Comparison of ENCODE assay signal across 32 mouse cellular contexts in the genomic region with DNA sequence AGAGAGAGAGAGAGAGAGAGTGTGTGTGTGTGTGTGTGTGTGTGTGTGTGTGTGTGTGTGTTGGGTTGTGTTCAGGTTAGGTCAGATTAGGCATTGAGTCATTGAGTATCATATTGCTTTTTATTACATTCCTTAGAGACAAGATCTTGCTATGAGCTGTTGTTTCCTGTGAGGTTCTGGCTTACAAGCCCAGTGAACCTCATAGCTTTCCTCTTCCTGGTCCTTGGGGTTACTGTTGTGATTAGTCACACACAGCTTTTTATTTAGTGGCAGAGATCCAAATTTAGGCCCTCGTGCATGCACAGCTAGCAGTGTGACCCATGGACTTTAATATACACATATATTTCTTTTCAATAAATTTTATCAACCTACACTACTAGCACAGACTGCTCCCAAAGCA.
DNase-seq lines count a peak whose midpoint lies in the region; ATAC-seq lines count a peak whose summit lies in the region.
"Had no signal": no experiment of that assay in that cellular context is flagged by ENCODE, and none has a peak within 500 bp of the region (broad histone marks: within the 10 kb centered on the region; RNA-seq: fewer than 3 reads in every experiment).

No protein-coding gene starts in this region.

- no peaks in the 10 kb centered on the region for H3K9me3 ChIP-seq in kidney, embryonic 16.5 days (ENCODE audit: low read length)
- no peaks in the 10 kb centered on the region for H3K9me3 ChIP-seq in forebrain, embryonic 13.5 days (replicated peaks)
- H3K9me3 ChIP-seq: embryonic facial prominence, embryonic 10.5 days; embryonic facial prominence, embryonic 13.5 days; forebrain, embryonic 12.5 days; G1E; heart, embryonic 15.5 days; hindbrain, embryonic 10.5 days; hindbrain, embryonic 13.5 days had no signal

- H3K27ac ChIP-seq in kidney, embryonic 16.5 days (ENCODE audit: low read length) = no peak overlapping the region
- no peak overlapping the region for H3K27ac ChIP-seq in forebrain, embryonic 13.5 days
- H3K27ac ChIP-seq: embryonic facial prominence, embryonic 10.5 days; embryonic facial prominence, embryonic 13.5 days; forebrain, embryonic 12.5 days; heart, embryonic 15.5 days; hindbrain, embryonic 10.5 days; hindbrain, embryonic 13.5 days had no signal

- ATAC-seq in kidney, embryonic 16.5 days (ENCODE audit: low FRiP score, low TSS enrichment) = peak; percentile 77; the same call in 1 of the 2 replicates
- ATAC-seq in forebrain, embryonic 13.5 days = no peak
- ATAC-seq: activated CD4-positive, CD25-positive, alpha-beta regulatory T cell, adult 4 months; forebrain, embryonic 16.5 days; hindbrain, embryonic 16.5 days had no signal

- no peaks in the 10 kb centered on the region for H3K36me3 ChIP-seq in kidney, embryonic 16.5 days (ENCODE audit: insufficient read depth, low read length)
- no peaks in the 10 kb centered on the region for H3K36me3 ChIP-seq in forebrain, embryonic 13.5 days (ENCODE audit: poor library complexity, severe bottlenecking)
- H3K36me3 ChIP-seq: embryonic facial prominence, embryonic 10.5 days; embryonic facial prominence, embryonic 13.5 days; forebrain, embryonic 12.5 days; G1E; heart, embryonic 15.5 days; hindbrain, embryonic 10.5 days; hindbrain, embryonic 13.5 days had no signal

- WGBS in kidney, embryonic 16.5 days = 23% methylated on average over 1 of the region's 1 CpGs
- 56% methylated on average over 1 of the region's 1 CpGs for WGBS in forebrain, embryonic 13.5 days

- DNase-seq in kidney, adult 8-10 months = no peak
- DNase-seq in urinary bladder, postnatal 14 days (ENCODE audit: low spot score) = peak; percentile 3
- no peak for DNase-seq in urinary bladder, postnatal 4 days (ENCODE audit: low spot score in 2 of 2)
- peak; percentile 56 for DNase-seq in MN1 (ENCODE audit: low spot score)
- no peak for DNase-seq in heart, adult 18-20 months
- DNase-seq: adrenal gland, adult 8-10 months; adrenal gland, postnatal 25 days; B cell, adult 2 months; cerebellum, adult 11-12 months; cerebellum, adult 8-10 months; cerebellum, postnatal 10 days; cerebellum, postnatal 36 days; embryo, embryonic 11 days; gastrocnemius, postnatal 10 days; gastrocnemius, postnatal 36 days; heart, postnatal 10 days; heart, postnatal 36 days had no signal

- H3K4me3 ChIP-seq in kidney, embryonic 16.5 days (ENCODE audit: low read length) = no peak overlapping the region
- no peak overlapping the region for H3K4me3 ChIP-seq in forebrain, embryonic 13.5 days
- H3K4me3 ChIP-seq: embryonic facial prominence, embryonic 10.5 days; embryonic facial prominence, embryonic 13.5 days; erythroblast, embryonic 14.5 days; forebrain, embryonic 12.5 days; heart, embryonic 15.5 days; hindbrain, embryonic 10.5 days; hindbrain, embryonic 13.5 days had no signal

- H3K9ac ChIP-seq in kidney, embryonic 16.5 days (replicated peaks; ENCODE audit: low read length) = no peak overlapping the region
- H3K9ac ChIP-seq in forebrain, embryonic 13.5 days = no peak overlapping the region
- H3K9ac ChIP-seq: embryonic facial prominence, embryonic 13.5 days; forebrain, embryonic 12.5 days; heart, embryonic 15.5 days; hindbrain, embryonic 13.5 days had no signal

- no peaks in the 10 kb centered on the region for H3K27me3 ChIP-seq in kidney, embryonic 16.5 days (ENCODE audit: insufficient read depth, low read length)
- no peaks in the 10 kb centered on the region for H3K27me3 ChIP-seq in forebrain, embryonic 13.5 days
- H3K27me3 ChIP-seq: CH12.LX; embryonic facial prominence, embryonic 13.5 days; forebrain, embryonic 12.5 days; heart, embryonic 15.5 days; hindbrain, embryonic 13.5 days had no signal

- no peaks in the 10 kb centered on the region for H3K4me1 ChIP-seq in kidney, embryonic 16.5 days (ENCODE audit: insufficient read depth, low read length)
- H3K4me1 ChIP-seq in forebrain, embryonic 13.5 days = no peaks in the 10 kb centered on the region
- H3K4me1 ChIP-seq: embryonic facial prominence, embryonic 10.5 days; embryonic facial prominence, embryonic 13.5 days; forebrain, embryonic 12.5 days; heart, embryonic 15.5 days; hindbrain, embryonic 10.5 days; hindbrain, embryonic 13.5 days had no signal

- no peak overlapping the region for H3K4me2 ChIP-seq in kidney, embryonic 16.5 days (replicated peaks; ENCODE audit: low read depth, low read length)
- no peak overlapping the region for H3K4me2 ChIP-seq in forebrain, embryonic 13.5 days
- H3K4me2 ChIP-seq: embryonic facial prominence, embryonic 13.5 days; forebrain, embryonic 12.5 days; heart, embryonic 11.5 days; heart, embryonic 15.5 days; hindbrain, embryonic 13.5 days had no signal

Comparison
In these comparisons a context has a peak if more than half of its experiments do, and no peak if none do; other contexts are left out.
1. DNase-seq: peak in urinary bladder, postnatal 14 days (single experiment) and MN1 (single experiment); none in kidney, adult 8-10 months (0 of 2), urinary bladder, postnatal 4 days (0 of 2) and heart, adult 18-20 months (0 of 2).